Mouse (Mus musculus) stomach, embryonic 15.5 days (tissue): ENCODE measurements around the gene Tsr3. TPM values are rescaled to one million over a fixed set of nuclear protein-coding genes. Genes with fewer than 3 reads are reported as not detected.

Experiments used
- ATAC-seq: fragments of 200-750 bp; cut with Nextera tagmentation; 2 replicates; pipeline ENCODE4 v1.8.0; 2017; ENCODE audit warnings: low read depth, moderate number of reproducible peaks, moderate TSS enrichment; ENCODE audit not compliant: insufficient read depth, low FRiP score
- H3K27ac ChIP-seq: fragments of 300-500 bp; sonication (generic); 2 replicates; pipeline ENCODE4 v1.5.1; 2015; ENCODE audit warnings: mild to moderate bottlenecking, inconsistent platforms
- H3K27me3 ChIP-seq: fragments of 300-500 bp; sonication (generic); replicated peaks from 2 replicates; pipeline ENCODE4 v1.6.1; 2015; ENCODE audit warnings: inconsistent platforms
- H3K36me3 ChIP-seq: fragments of 300-500 bp; sonication (generic); 2 replicates; pipeline ENCODE4 v1.6.1; 2015; ENCODE audit warnings: inconsistent platforms
- H3K4me1 ChIP-seq: fragments of 300-500 bp; sonication (generic); 2 replicates; pipeline ENCODE4 v1.6.1; 2015; ENCODE audit warnings: inconsistent platforms
- H3K4me2 ChIP-seq: fragments of 300-500 bp; sonication (generic); 2 replicates; pipeline ENCODE4 v1.6.1; 2015; ENCODE audit warnings: mild to moderate bottlenecking, inconsistent platforms
- H3K4me3 ChIP-seq: fragments of 300-500 bp; sonication (generic); replicated peaks from 2 replicates; pipeline ENCODE4 v1.5.1; 2015; ENCODE audit warnings: inconsistent platforms
- H3K9ac ChIP-seq: fragments of 300-500 bp; sonication (generic); 2 replicates; pipeline ENCODE4 v1.6.1; 2015; ENCODE audit warnings: inconsistent platforms
- H3K9me3 ChIP-seq: fragments of 300-500 bp; sonication (generic); 2 replicates; pipeline ENCODE4 v1.6.1; 2016; ENCODE audit warnings: inconsistent platforms
- WGBS: fragments of 180-500 bp; shearing (Covaris S2); methylation state at CpG from one replicate; pipeline ENCODE4 v1.1.7; 2015; 5-methylcytosine and 5-hydroxymethylcytosine counted together
- microRNA-seq: library from miRNA; unstranded; fragments of <30 nt; microRNA quantifications from one replicate; pipeline ENCODE4, GENCODE M21; 2016
- polyA plus RNA-seq: library from polyadenylated mRNA; unstranded; fragments of >200 nt; fragmentation: Nextera tagmentation; extraction: Ambion mirVana; gene quantifications from 2 replicates; pipeline ENCODE4 v1.2.1, GENCODE M21; 2015

Tsr3 gene
- polyA plus RNA-seq, 1 experiment from 2014 or later: 42.8 TPM

GRCm38 (mm10) chr17:25274571-25275346 is 34.8 kb downstream of the Tsr3 start, which contains the start of gene Ube2i:
Gene Ube2i, minus strand, starts transcription at chr17:25274622.
- Histone ChIP-seq H3K27ac (peak within 1 kb of the TSS; percentile 98), H3K4me2 (peak within 1 kb of the TSS; percentile 52), H3K4me1 (peaks cover 24% of the 10 kb centered on the region), H3K4me3 (peak within 1 kb of the TSS; percentile 98), H3K27me3 (no peaks in the 10 kb centered on the region), H3K36me3 (no peaks in the 10 kb centered on the region), H3K9me3 (no peaks in the 10 kb centered on the region), H3K9ac (peak within 1 kb of the TSS; percentile 99)
- WGBS: 74% methylated on average over 9 of the region's 9 CpGs
- no peak for ATAC-seq

DNA sequence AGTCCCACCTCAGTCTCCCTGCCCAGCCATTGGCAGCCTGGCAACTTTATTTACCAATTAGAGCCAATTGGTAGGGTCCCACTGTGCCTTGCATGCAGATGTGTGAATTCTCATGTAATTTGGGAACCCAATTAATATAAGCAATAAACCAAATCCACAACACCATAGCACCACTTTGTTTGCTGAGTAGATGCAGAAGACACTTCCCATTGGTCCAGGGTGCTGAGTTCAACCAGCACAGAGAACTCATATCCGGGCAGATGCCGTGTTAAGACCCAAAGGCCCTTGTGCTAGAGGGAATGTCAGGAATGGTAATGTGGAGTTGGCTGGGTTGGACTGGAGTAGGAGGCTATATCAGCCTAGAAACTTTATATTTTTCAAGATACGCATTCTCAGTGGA is 35.9 kb downstream of the Tsr3 start:
- peaks cover 16% of the 10 kb centered on the region for H3K4me1 ChIP-seq
- H3K36me3 ChIP-seq: no peaks in the 10 kb centered on the region
- H3K27me3 ChIP-seq: no peaks in the 10 kb centered on the region
- no peak overlapping the region for H3K9ac ChIP-seq
- no peak for ATAC-seq
- H3K4me3 ChIP-seq: no peak overlapping the region
- H3K27ac ChIP-seq: no peak overlapping the region
- H3K4me2 ChIP-seq: no peak overlapping the region
- WGBS: 96% methylated on average over 3 of the region's 3 CpGs
- H3K9me3 ChIP-seq: no peaks in the 10 kb centered on the region

- peak; percentile 76; the same call in 1 of the 2 replicates for ATAC-seq
Observed at GRCm38 (mm10) chr17:25282133-25282532, 42.2 kb downstream of the Tsr3 start.

DNA sequence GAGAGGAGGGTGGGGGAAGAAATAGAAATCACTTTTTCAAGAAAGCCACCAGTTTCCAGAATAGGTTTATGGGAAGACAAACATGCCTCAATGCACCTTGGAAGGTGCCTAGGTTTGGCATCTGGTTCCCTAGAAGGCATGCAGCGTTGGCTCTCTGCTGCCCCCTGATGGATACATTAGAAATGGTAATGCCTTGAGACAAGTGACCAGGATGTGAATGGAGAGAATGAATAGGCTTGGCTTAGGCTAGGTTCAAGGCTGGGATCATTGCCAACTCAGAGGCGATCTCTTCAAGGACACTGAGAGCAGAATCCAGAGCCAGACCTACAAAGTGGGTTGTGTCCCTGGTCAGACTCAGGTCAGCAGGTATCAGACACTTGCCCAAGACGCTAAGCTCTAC is 45.1 kb downstream of the Tsr3 start:
- Histone ChIP-seq H3K27me3 (no peaks in the 10 kb centered on the region), H3K27ac (no peak overlapping the region), H3K9me3 (no peaks in the 10 kb centered on the region), H3K4me2 (no peak overlapping the region), H3K4me1 (no peaks in the 10 kb centered on the region), H3K9ac (no peak overlapping the region), H3K36me3 (no peaks in the 10 kb centered on the region), H3K4me3 (no peak overlapping the region)
- WGBS: 22% methylated on average over 3 of the region's 3 CpGs
- ATAC-seq: peak; percentile 39; the same call in 1 of the 2 replicates

More at GRCm38 (mm10) chr17:25282133-25282532, 42.2 kb downstream of the Tsr3 start:
- Histone ChIP-seq H3K36me3 (no peaks in the 10 kb centered on the region), H3K9me3 (no peaks in the 10 kb centered on the region), H3K4me3 (no peak overlapping the region), H3K9ac (no peak overlapping the region), H3K4me2 (no peak overlapping the region), H3K4me1 (no peaks in the 10 kb centered on the region), H3K27ac (no peak overlapping the region), H3K27me3 (no peaks in the 10 kb centered on the region)
- WGBS: 34% methylated on average over 11 of the region's 11 CpGs

GRCm38 (mm10) chr17:25288842-25289241 is 48.9 kb downstream of the Tsr3 start:
- WGBS: 21% methylated on average over 4 of the region's 4 CpGs
- H3K27ac ChIP-seq: no peak overlapping the region
- H3K9me3 ChIP-seq: no peaks in the 10 kb centered on the region
- no peak overlapping the region for H3K4me3 ChIP-seq
- H3K36me3 ChIP-seq: no peaks in the 10 kb centered on the region
- no peak overlapping the region for H3K9ac ChIP-seq
- H3K4me2 ChIP-seq: no peak overlapping the region
- no peaks in the 10 kb centered on the region for H3K4me1 ChIP-seq
- no peak for ATAC-seq
- no peaks in the 10 kb centered on the region for H3K27me3 ChIP-seq

DNA sequence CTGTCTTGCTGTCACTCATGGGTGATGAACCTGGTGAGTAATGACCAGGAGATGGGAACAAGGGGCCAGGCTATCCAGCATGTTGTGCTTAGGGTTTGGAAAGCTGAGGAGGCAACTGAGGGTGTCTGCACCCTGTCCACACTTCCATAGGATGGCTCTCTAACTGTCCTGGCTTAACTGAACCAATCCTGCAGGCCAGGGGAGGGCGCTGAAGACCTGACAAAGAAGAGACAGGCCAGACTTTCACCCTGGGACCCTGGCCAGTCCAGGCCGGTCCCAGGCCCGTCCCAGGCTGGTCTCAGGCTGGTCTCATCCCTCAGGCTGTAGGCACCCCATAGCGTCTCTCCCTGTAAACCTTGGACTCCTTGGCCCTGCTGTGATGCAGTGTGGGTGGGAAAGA is 50.4 kb downstream of the Tsr3 start:
- Histone ChIP-seq H3K9ac (no peak overlapping the region), H3K27me3 (no peaks in the 10 kb centered on the region), H3K4me1 (no peaks in the 10 kb centered on the region), H3K4me2 (no peak overlapping the region), H3K36me3 (no peaks in the 10 kb centered on the region), H3K27ac (no peak overlapping the region), H3K4me3 (no peak overlapping the region), H3K9me3 (no peaks in the 10 kb centered on the region)
- ATAC-seq: no peak
- 36% methylated on average over 4 of the region's 4 CpGs for WGBS

Small RNA genes within 50 kb of the gene (microRNA-seq; reads per million reads assigned to microRNA genes)
- gene Mir3547: 3.5 reads per million, percentile 14 among the genes with 10 or more reads in this experiment

Other genes with a start within 250 kb of the Tsr3 start
- gene Cramp1l, start 224.4 kb upstream of the Tsr3 start, polyA plus RNA-seq: 7.1 and 7.6 TPM in 2 replicates
- 18.9 and 21.6 TPM in 2 replicates for gene Ift140, start 224.1 kb upstream of the Tsr3 start, polyA plus RNA-seq
- gene Tmem204, start 156.6 kb upstream of the Tsr3 start, polyA plus RNA-seq: 23.5 and 23.7 TPM in 2 replicates
- 38.6 and 40.2 TPM in 2 replicates for gene Telo2, start 124.2 kb upstream of the Tsr3 start, polyA plus RNA-seq
- gene Ptx4, start 119.4 kb upstream of the Tsr3 start, polyA plus RNA-seq: 0.12 and 0.36 TPM in 2 replicates
- 18.1 and 21.1 TPM in 2 replicates for gene Clcn7, start 106.8 kb upstream of the Tsr3 start, polyA plus RNA-seq
- gene Ccdc154, start 77.7 kb upstream of the Tsr3 start, polyA plus RNA-seq: 0.46 and 0.62 TPM in 2 replicates
- 4.3 and 8.4 TPM in 2 replicates for gene Gm38655, start 64.7 kb upstream of the Tsr3 start, polyA plus RNA-seq
- gene BC003965, start 55.6 kb upstream of the Tsr3 start, polyA plus RNA-seq: 34.1 and 35.5 TPM in 2 replicates
- gene Unkl, start 51.8 kb upstream of the Tsr3 start, polyA plus RNA-seq: 7.2 TPM in 2 replicates
- 41.9 and 44.2 TPM in 2 replicates for gene Gnptg, start within 50 bp of the Tsr3 start, polyA plus RNA-seq
- 3.3 and 7.2 TPM in 2 replicates for gene Baiap3, start 16.2 kb downstream of the Tsr3 start, polyA plus RNA-seq
- 503 and 542 TPM in 2 replicates for gene Ube2i, start 34.5 kb downstream of the Tsr3 start, polyA plus RNA-seq
- 1.8 TPM in 2 replicates for gene Prss34, start 58.2 kb downstream of the Tsr3 start, polyA plus RNA-seq
- gene Prss28, start 68.5 kb downstream of the Tsr3 start, polyA plus RNA-seq: not detected in 2 replicates
- not detected in 2 replicates for gene Prss29, start 78.5 kb downstream of the Tsr3 start, polyA plus RNA-seq
- 0.24 and 0.64 TPM in 2 replicates for gene Tpsab1, start 105.4 kb downstream of the Tsr3 start, polyA plus RNA-seq
- gene Tpsb2, start 126.1 kb downstream of the Tsr3 start, polyA plus RNA-seq: 10.4 and 14.3 TPM in 2 replicates
- gene Tpsg1, start 129.1 kb downstream of the Tsr3 start, polyA plus RNA-seq: 3.5 and 4.7 TPM in 2 replicates
- gene Cacna1h, start 193.6 kb downstream of the Tsr3 start, polyA plus RNA-seq: 5.1 and 5.6 TPM in 2 replicates
- 0.12 and 0.31 TPM in 2 replicates for gene Tekt4, start 214.4 kb downstream of the Tsr3 start, polyA plus RNA-seq